Mouse (Mus musculus) heart, postnatal 4 days (tissue): ENCODE results near the gene Cilp. TPM values are rescaled to one million over a fixed set of nuclear protein-coding genes. Genes with fewer than 3 reads are reported as not detected.
"Not testable (repeated sequence)": the region's sequence is repeated elsewhere in the genome, so short reads cannot be mapped to it uniquely, and the experiment has no call there.

Experiments used
- DNase-seq: peaks from one replicate; pipeline ENCODE4 v3.0.0; 2021
- total RNA-seq, 2 experiments: library from RNA; stranded (reverse); gene quantifications; 2 replicates each; pipeline ENCODE4 v1.2.3; 2021

Cilp gene
- total RNA-seq, 2 experiments from 2014 or later = 1.4 to 1.5 TPM

DNA sequence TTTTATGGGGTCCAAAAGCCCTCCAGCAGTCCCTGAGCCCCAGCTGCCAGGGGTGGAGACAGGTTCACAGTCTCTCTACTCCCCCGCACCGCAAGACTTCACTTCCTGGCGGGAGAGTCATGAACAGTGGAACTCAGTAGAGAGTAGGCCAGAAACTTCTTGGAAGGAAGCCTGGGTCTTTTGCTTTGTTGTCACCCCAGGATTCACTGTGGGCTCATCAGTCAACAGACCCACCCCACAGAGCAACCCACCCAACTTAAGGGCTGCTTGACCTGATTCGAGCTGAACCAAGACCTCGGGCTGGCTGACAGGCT is 16.6 kb upstream of the Cilp start:
- peak; percentile 42 for DNase-seq

- no peak for DNase-seq
Measured at GRCm38 (mm10) chr9:65252026-65252425, 13.0 kb upstream of the Cilp start.

DNA sequence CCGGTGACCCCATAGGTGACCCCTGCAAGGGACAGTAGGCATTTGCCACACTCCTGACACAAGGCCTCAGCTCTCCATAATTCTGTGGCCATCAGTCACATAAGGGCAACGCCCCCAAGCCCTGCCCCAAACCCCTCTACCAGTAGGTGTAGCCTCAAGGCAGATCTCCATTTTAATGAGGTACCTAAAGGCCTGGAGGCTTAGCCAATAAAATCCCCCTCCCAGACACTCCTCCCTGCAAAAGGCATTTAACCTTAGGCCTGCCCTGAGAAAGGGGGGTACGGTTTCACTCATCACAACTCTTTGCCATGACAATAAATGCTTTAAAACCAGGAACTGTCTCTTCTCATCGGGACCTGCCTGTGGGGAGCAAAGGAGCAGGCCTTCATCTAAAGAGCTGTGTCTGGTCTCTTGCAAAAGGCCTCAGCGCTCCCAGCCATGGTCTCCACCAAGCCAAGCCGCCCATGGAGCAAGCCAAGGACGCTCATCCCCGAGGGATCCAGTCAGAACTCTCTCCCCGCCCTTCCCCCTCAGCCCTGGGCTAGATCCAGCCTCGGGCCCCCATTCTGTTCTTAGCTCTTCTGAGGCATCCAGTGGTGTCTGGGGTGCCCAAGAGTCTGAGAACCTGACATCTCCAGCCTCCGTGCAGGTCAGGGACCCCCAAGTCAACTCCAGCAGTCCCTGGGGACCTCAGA is 8.9 kb upstream of the Cilp start:
- no peak for DNase-seq

- DNase-seq = no peak
Measured at GRCm38 (mm10) chr9:65257218-65257910, 7.6 kb upstream of the Cilp start.

DNA sequence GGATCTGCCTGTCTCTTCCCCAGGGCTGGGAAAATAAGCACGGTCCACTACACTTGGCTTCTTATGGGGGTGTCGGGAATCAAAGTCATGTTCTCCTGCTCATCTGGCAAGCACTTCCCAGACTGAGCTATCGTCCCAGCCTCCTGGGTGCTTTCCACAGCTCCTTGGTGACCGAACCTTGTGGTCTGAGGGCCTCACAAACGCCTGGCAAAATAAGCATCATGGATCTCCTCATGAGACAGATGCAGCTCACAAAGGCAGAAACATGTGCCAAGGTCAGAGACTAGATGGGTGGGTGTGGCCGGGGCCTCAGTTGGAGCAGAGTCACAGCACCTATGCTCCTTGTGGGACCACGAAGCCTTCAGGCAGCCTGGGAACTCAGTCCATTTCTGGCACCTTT is 5.6 kb upstream of the Cilp start:
- no peak for DNase-seq

GRCm38 (mm10) chr9:65261591-65262230 is 3.3 kb upstream of the Cilp start:
- DNase-seq = peak; percentile 36

GRCm38 (mm10) chr9:65262641-65263120 is 2.3 kb upstream of the Cilp start:
- no peak for DNase-seq

- no peak for DNase-seq
Measured at GRCm38 (mm10) chr9:65267742-65268515, 2.9 kb downstream of the Cilp start.

DNA sequence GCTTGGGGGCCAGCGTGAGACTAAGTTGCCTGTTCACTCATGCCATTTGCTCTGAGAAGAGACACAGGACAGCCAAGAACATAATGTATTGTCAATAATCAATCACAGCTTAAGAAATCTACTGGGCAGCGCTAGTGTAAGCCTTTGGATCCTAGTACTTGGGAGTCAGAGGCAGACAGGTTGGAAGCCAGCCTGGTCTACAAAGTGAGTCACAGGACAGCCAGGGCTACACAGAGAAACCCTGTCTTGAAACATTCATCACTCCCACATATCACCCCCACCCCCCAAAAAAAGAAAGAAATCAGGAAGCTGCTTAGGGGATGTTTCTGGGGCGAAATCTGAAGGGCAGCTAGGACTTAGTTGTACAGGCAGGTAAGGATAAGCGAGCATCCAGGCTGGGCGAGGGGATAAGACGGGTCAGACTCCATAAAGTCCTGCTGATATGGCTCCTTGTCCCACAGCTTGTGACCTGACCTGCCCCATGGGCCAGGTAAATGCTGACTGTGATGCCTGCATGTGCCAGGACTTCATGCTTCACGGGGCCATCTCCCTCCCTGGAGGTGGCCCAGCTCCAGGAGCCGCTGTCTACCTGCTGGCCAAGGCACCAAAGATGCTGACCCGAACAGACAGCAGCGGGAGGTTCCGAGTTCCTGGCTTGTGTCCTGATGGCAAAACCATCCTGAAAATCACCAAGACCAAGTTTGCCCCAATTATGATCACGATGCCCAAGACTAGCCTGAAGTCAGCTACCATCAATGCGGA is 8.2 kb downstream of the Cilp start:
- DNase-seq = no peak

GRCm38 (mm10) chr9:65273873-65274272 is 8.9 kb downstream of the Cilp start:
- DNase-seq = no peak

DNA sequence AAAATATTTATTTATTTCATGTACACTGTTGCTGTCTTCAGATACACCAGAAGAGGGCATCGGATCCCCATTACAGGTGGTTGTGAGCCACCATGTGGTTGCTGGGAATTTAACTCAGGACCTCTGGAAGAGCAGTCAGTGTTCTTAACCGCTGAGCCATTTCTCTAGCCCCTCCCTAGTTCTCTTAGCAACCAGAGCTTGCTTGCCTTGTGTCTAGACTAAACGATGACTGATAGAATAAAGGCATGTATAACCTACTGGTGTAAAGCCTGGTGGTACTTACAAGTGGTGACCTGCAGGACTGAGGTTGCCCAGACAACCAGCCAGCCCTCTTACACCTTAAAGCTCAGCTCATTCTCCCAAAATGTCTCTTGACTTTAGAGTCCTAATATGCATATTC is 9.9 kb downstream of the Cilp start:
- DNase-seq = not testable (repeated sequence)

- no peak for DNase-seq
Measured at GRCm38 (mm10) chr9:65275810-65276530, 11.0 kb downstream of the Cilp start.

GRCm38 (mm10) chr9:65281536-65282151 is 16.7 kb downstream of the Cilp start:
- DNase-seq = peak; percentile 27

DNA sequence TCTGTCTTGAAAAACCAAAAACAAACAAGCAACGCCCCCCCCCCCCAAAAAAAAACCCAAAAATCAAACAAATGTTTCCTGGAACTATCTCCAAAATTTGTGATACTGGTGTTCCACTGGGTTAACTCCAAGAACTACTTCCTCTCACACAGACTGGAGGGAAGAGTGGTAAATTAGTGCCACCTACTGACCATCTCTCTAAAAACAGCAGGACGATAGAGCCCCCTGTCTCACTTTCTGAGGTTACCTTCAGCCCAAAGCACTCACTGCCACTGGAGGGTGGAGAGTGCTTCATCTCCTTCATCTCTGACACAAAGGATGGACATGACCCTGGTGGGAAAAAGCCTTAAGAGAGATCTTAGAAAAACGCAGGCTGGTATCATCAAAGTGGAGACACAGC is 18.3 kb downstream of the Cilp start:
- peak; percentile 47 for DNase-seq

DNA sequence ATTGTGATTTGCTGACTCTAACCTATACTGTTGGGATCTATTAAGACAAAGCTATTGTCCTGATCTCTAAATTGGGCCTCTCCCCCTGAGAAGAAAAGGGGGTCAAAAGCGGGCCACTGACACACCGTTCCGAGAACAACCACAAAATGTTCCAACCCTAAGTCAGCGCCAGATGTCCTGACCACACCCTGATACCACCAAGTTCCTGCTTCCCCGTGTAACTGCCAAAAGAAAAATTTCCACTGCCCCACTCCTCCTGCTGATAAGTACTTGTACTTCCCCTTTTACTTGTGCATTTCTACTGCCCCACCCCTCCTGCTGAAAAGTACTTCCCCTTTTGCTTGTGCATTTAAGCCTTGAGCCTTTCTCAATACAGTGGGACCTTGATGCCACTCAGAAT is 23.3 kb downstream of the Cilp start:
- DNase-seq = not testable (repeated sequence)

DNA sequence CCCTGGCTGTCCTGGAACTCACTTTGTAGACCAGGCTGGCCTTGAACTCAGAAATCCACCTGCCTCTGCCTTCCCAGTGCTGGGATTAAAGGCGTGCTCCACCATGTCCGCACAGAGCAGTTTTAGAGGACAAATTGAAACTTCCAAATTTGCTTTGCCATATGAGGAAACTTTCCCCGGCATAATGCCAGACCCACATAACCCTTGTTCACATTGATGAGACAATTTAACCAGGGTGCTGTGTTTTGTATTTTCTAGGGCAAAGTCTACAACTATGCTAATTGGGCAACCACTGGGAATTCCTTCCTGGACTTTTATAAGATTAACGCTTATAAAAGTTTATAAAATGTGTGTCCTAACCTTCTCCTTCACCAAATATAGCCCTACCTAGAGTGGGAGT is 25.0 kb downstream of the Cilp start:
- no peak for DNase-seq

GRCm38 (mm10) chr9:65292421-65292820 is 27.4 kb downstream of the Cilp start:
- no peak for DNase-seq

- no peak for DNase-seq
Measured at GRCm38 (mm10) chr9:65293119-65293518, 28.1 kb downstream of the Cilp start.

GRCm38 (mm10) chr9:65293580-65293972 is 28.6 kb downstream of the Cilp start:
- no peak for DNase-seq

GRCm38 (mm10) chr9:65293973-65294715 is 29.2 kb downstream of the Cilp start, which contains the start of gene Clpx:
TSS of gene Clpx (plus strand) at chr9:65294260.
- DNase-seq = peak; percentile 99
